Mouse (Mus musculus) kidney, adult 9 months (tissue): Measurements from ENCODE around the gene Mrto4.
A peak's percentile ranks its signal among the peaks of the same experiment; 100 is the strongest.

ENCODE experiments used
- DNase-seq: peaks from one replicate; pipeline ENCODE4 v3.0.0; 2022

Mrto4 gene

DNA sequence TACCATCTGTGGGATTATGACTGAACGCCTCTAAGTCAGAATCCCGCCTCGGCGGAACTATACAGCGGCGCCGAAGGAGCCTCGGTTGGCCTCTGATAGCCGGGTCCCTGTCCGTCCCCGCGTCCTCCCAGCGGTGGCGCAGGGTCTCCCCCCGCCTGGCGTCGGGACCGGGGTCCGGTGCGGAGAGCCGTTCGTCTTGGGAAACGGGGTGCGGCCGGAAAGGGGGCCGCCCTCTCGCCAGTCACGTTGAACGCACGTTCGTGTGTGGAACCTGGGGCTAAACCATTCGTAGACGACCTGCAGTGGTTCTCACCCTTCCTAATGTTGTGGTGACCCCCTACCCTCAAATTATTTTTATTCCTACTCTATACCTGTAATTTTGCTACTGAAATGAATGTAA lies 14.2 kb downstream of the Mrto4 start:
- DNase-seq: no peak

DNA sequence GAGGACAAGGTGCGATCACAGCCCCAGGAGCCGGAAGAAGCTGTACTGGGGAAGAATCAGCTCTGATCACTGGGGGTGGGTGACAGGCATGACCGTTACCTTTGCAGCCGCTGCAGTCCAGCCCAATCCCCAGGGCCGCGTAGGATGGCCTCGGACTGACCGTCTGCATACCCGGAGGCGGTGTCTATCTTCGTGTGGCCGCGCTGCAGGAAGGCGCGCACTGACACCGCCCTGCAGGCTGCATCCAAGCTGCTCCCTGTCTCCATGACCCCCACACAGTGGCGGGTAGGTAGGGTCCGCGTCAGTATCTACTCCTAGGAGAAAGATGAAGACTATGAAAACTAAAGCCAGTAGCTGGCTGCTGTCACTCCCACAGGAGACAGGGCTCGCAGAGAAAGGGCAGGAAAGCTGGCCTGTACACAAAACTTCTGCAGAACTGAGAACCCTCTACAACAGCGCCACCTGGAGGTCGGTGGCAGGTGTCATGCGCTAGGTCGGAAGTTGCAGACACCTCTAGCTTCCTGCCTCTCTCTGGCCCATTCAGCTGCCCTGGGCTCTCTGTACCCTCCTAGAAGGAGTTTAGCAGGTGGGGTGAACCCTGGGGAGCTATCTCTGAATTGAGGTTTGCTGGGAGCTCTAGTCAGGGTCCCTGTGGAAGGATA lies 15.4 kb downstream of the Mrto4 start:
- peak; percentile 87 for DNase-seq

DNA sequence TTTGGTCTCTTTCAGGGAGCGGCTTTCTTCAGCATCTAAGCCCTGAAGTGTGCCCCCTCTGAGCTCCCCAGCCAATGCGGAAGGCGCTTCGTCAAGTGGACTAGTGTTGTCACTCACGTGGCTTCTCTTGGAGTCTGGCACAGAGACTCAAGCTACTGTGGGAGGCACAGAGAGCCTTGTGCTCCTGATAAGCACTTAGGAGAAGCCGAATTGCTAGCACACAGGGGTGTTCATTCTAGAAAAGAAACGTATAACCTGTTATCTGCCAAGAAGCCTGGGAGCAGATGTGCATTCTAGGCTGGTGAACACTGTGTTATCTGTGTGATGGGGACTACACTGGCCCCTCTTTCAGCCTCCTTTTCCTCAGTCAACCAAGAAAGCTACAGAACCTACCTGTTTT lies 16.9 kb downstream of the Mrto4 start:
- no peak for DNase-seq

DNA sequence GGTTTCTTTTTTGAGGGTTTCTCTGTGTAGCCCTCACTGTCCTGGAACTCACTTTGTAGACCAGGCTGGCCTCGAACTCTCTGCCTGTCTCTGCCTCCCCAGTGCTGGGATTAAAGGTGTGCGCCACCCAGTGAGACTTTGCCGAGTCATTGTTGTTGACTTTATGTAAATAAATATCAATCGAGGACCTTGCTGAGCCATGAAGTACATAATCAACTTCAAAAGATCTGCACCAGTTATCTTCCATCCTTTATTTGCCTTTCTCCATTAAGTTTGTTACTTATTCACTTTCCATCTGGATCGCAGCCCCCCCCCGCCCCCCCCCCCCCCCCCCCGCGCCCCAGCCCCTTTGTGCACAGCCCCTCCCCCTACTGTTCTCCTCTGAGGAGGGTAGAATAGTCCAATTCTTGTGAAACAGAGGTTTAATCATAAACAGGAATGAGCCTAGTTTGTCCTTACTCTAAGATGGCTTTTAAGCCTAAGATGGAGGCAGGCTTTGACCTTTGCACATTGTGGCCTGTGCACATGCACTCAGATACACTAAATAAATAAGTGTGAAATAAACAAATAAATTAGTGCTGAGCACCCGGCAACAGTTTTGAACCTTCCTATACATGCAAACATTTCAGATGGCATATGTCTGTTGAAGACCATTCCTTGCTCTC lies 17.6 kb downstream of the Mrto4 start:
- peak; percentile 75 for DNase-seq

DNA sequence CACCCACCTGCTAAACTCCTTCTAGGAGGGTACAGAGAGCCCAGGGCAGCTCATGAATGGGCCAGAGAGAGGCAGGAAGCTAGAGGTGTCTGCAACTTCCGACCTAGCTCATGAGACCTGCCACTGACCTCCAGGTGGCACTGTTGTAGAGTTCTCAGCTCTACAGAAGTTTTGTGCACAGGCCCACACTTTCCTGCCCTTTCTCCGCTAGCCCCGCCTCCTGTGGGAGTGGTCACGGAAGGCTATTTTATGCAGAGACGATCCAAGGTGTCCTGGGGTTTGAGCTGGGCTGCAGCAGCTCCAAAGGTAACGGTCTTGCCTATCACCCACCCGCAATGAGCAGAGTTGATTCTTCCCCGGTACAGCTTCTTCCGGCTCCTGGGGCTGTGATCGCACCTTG lies 21.8 kb downstream of the Mrto4 start:
- peak; percentile 91 for DNase-seq

GRCm38 (mm10) chr4:139319740-139320139 lies 32.6 kb downstream of the Mrto4 start:
- no peak for DNase-seq

- no peak for DNase-seq
Observed at GRCm38 (mm10) chr4:139318449-139318848, 33.9 kb downstream of the Mrto4 start.

DNA sequence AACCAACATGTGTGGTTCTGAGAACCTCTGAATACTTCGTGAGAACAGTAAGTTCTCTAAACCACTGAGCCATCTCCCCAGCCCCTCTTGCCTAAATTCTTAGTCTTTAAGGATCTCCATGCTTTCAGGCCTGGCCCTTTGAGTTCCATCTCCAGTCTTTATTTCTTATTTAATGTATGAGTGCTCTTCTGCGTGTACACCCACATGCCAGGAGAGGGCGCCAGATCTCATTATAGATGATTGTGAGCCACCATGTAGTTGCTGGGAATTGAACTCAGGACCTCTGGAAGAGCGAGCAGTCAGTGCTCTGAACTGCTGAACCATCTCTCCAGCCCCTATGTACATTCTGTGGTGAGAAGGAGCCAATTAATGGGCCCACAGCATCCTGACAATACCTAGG lies 39.7 kb downstream of the Mrto4 start:
- DNase-seq: peak; percentile 52

GRCm38 (mm10) chr4:139311707-139312106 lies 40.7 kb downstream of the Mrto4 start:
- peak; percentile 44 for DNase-seq

DNA sequence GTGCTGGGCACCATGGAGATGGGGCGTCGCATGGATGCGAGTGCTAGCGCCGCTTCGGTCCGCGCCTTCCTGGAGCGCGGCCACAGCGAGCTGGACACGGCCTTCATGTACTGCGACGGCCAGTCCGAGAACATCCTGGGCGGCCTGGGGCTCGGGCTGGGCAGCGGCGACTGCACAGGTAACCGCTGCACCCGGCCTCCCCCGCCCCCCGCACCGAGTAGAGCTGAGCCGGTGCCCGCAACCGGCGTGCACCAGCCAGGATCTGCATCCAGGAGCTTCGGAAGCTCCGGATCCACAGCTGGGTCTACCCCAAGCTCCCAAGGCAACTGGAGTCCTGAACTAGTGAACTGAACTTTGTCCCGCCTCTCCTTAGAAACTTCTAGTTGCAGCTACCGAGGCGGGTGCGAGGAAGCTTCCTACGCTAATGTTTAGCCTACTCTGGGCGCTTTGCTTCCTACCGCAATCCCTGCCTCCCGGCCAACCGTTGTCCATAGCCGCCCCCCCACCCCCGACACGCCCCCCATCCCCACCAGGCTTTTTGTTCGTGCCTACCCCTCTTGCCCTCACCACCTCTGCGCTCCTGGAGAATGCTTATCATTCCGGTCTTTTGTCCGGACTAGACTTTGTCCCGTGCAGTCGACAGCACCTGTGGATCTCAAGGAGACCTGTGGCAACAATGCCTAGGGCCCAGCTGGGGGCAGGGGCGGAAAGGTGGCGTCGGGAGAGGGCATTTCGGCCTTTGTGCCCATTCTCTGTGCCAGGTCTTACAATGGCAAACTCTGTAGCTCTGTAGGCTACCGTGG lies 41.3 kb downstream of the Mrto4 start:
- DNase-seq: peak; percentile 70

DNA sequence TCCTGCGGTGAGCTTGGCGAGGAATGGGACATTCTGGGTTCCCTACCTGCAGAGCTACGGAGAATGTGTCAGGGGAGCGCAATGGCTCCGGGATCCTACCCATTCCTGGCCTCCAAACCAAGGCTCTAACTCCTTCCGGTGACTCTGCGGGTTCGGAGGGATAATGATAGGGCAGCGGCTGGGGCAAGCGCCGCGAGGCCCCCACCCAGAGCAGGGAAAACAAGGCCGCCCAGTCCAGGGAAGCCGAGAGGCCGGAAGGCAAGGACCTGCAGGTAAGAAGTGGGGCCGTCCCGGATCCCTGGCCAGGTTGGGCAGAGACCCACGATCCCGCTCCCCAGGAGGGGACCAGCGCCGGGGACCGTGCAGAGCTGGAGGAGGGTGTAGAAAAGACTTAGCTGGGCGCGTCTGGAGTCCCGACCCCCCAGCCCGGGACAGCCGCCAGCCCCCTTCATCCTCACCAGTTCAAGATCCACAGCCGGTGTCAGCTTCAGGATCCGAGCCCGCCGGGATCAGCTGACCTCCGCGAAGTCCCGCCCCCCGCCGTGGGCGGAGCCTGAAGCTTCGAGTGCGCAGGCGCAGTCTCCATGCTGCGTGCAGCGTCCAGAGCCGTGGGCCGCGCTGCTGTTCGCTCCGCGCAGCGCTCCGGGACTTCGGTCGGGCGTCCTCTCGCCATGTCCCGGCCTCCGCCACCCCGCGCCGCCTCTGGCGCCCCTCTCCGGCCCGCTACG lies 42.0 kb downstream of the Mrto4 start, which contains the start of the genes Pqlc2 and Akr7a5:
Pqlc2 (minus strand) TSS at position 538 of the 728 bp plus-strand sequence.
Akr7a5 (plus strand) TSS at position 574 of the 728 bp plus-strand sequence.
- peak; percentile 98 for DNase-seq

GRCm38 (mm10) chr4:139309651-139310050 lies 42.7 kb downstream of the Mrto4 start:
- no peak for DNase-seq

DNA sequence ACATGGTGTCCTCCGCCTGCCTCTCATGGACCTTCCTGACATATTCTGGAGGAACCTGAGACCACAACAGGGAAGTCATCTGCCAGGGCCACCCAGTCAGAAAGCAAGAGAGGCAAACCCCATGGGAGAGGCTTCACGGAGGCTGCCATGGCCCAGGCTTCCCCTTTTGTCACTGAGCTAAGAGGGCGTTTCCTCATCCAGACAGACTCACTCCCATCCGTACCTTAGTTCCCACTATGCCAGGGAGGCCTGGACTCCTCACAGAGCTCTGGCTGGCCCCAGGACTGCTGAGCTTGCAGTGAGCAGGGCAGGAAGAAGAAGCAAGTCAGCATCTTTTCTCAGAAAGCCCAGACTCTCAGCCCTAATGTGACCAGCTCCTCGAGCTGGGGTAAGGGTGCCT lies 44.5 kb downstream of the Mrto4 start:
- peak; percentile 66 for DNase-seq

DNA sequence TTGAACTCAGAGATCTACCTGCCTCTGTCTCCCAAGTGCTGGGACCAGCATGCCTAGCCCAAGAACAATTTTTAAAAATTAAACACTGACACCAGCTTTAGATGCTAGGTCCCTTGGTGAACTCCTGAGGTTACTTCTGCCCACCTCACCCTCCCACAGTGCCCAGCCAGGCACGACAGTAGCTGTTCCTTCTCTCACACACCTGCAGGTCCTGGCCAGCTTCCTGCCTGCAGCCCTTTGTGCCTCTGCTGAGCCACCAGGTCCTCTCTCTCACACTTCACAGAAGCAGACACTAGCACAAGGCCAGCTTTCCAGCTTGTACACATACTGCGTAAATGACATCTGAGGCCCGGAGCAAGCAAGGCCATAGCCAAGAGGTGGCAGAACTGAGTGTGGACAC lies 46.9 kb downstream of the Mrto4 start:
- no peak for DNase-seq

DNA sequence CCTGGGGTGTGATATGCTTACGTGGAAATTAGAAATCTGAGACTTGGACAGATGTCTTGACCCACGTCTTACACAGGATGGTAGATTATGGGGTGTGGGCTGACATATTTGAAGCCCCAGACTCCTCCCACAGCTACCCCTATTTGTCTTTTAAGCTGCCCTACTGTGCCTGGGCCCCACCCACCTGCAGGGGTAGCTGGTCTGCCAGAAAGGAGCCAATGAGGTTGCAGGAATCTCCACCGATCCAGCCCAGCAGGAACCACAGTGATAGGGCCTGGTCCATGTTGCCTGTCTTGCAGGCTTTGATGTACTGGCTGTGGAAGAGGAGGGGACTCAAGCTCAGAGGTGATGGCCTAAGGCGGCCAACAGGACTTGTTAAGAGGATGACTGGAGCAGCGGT lies 50.1 kb downstream of the Mrto4 start:
- DNase-seq: no peak

DNA sequence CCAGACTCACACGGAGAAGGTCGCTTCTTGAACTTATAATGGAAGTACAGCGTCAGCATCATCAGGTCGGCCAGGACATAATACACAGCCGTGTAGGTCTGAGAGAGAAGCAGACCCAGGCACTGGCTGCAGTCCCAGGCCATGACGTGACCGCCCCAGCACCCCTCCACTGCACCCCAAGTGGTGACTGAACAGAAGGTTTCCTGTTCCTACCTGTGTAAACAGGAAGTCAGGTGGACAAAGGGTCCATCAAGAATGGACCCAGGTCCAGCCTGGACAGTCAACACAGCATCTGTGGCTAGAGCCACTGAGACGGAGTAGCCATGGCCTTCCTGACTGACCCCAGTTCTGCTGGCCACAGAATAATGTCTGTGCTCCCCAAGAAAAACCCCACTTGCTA lies 50.6 kb downstream of the Mrto4 start:
- DNase-seq: peak; percentile 43

- no peak for DNase-seq
Observed at GRCm38 (mm10) chr4:139298671-139299366, 53.6 kb downstream of the Mrto4 start.

- DNase-seq: peak; percentile 69
Observed at GRCm38 (mm10) chr4:139297566-139297965, 54.8 kb downstream of the Mrto4 start.
